Mouse (Mus musculus): ENCODE data around the gene Eif3b. TPM values are rescaled to one million over a fixed set of nuclear protein-coding genes. Genes with fewer than 3 reads are reported as not detected.

Eif3b gene
- polyA plus RNA-seq, 1 experiment from 2014 or later = 75.4 TPM

Small RNA genes lying within 50 kb of the gene (microRNA-seq; reads per million reads assigned to microRNA genes)
- not detected for gene Mir7038

Other genes with a start within 250 kb of the Eif3b start
- gene Mad1l1, start 97.8 kb upstream of the Eif3b start, polyA plus RNA-seq (2015; fragmentation: Nextera tagmentation; extraction: Ambion mirVana) = 33.4 and 36.5 TPM in 2 replicates
- gene Nudt1, start 97.7 kb upstream of the Eif3b start, polyA plus RNA-seq (2015; fragmentation: Nextera tagmentation; extraction: Ambion mirVana) = 18.6 and 19.8 TPM in 2 replicates
- 21.6 and 22.6 TPM in 2 replicates for gene Mrm2, start 87.4 kb upstream of the Eif3b start, polyA plus RNA-seq (2015; fragmentation: Nextera tagmentation; extraction: Ambion mirVana)
- gene Snx8, start 30.1 kb upstream of the Eif3b start, polyA plus RNA-seq (2015; fragmentation: Nextera tagmentation; extraction: Ambion mirVana) = 18.3 and 24.1 TPM in 2 replicates
- gene Gm4869, start 26.3 kb downstream of the Eif3b start, polyA plus RNA-seq (2015; fragmentation: Nextera tagmentation; extraction: Ambion mirVana) = not detected in 2 replicates
- gene Chst12, start 86.2 kb downstream of the Eif3b start, polyA plus RNA-seq (2015; fragmentation: Nextera tagmentation; extraction: Ambion mirVana) = 15.6 and 17.7 TPM in 2 replicates
- gene Grifin, start 145.7 kb downstream of the Eif3b start, polyA plus RNA-seq (2015; fragmentation: Nextera tagmentation; extraction: Ambion mirVana) = not detected in 2 replicates
- 23.3 and 25.6 TPM in 2 replicates for gene Lfng, start 188.0 kb downstream of the Eif3b start, polyA plus RNA-seq (2015; fragmentation: Nextera tagmentation; extraction: Ambion mirVana)
- gene Ttyh3, start 229.7 kb downstream of the Eif3b start, polyA plus RNA-seq (2015; fragmentation: Nextera tagmentation; extraction: Ambion mirVana) = 68.7 and 68.9 TPM in 2 replicates